Mouse (Mus musculus): ENCODE measurements at regions not wholly inside any gene's neighbourhood (a gene's known extent, or its start where the extent isn't known, plus 50 kb on each side); places are given as distances from the start of the nearest gene placed in this dataset.

DNA sequence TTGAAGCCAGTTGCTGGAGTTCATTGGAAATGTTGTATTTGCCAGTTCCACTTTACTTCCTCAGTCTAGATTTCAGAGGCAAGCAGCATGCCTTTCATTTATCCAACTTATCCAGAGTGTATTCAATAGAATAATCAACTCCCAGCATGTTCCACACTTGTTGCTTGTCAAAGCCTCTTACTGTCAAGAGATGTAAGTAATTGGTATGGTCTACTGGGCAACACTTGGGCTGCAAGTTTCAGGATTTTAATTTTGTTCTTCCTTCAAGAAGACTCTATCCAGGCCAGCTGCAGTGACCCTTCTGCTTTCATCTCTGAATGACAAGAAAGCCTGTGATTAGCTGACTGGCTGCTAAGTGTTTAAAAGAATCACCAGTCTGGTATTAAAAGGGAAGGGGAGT, 3131.6 kb upstream of the Lrrc6 start:
- DNase-seq (ENCODE audit: low spot score) = no peak

- DNase-seq (ENCODE audit: low spot score) = no peak
These were observed 3117.3 kb upstream of the Lrrc6 start for GRCm38 (mm10) chr15:69617998-69618397.

DNA sequence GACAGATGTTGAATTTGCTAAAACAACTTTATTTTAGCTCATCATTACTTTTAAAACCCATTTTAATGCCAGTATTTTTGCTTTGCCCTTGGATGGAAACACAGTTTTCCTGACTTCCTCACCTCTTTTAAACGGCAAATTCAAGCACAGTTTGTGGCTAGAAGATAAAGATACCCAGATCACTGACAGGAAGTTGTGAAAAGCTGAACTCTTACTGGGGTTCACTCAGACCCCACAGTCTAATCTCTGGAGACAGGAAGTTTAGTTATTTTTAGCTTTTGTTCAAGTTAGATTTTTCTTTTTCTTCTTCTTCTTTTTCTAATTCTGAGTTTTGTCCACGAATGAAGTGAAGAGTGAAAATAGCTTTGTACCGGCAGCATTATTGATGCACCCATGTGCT, 3113.3 kb upstream of the Lrrc6 start:
- DNase-seq (ENCODE audit: low spot score) = no peak

GRCm38 (mm10) chr15:69591219-69592006, 3090.7 kb upstream of the Lrrc6 start:
- no peak for DNase-seq (ENCODE audit: low spot score)

DNA sequence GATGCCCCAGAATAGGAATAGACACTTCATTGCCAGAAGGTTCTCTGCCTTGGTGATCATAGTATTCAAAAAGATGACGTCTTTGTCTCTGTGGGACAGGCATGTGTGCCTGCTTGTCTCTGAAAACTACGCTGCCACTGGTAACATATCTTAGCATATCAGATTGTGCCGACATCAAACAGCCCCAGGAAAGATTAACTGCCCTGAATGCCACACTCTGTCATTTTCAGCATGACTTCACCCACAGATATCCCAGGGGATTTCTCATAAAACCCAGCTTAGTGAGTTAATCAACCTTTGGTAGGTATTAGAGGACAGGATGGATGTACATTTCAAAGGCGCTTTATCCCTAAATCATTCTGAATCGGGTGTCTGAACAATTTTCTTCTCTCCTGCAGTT, 3087.4 kb upstream of the Lrrc6 start:
- DNase-seq (ENCODE audit: low spot score) = no peak

DNA sequence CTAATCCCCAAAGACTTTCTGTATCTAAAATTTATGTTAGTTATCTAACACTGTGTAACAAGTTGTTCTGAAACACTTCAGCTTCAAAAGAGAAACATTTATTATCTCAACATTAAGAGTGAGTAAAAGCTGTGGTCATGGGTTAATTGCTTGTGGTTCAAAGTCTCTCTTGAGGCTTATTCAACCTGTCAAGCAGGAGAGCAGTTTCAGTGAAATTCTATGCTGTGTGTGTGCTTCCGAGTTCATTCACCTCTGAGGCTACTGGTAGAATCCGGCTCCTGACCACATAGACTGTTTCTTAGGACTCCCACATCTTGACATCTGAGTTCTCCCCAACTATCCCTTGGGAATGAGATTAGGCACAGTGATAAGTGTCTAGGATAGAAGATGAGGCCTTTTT, 3076.0 kb upstream of the Lrrc6 start:
- DNase-seq (ENCODE audit: low spot score) = no peak

DNA sequence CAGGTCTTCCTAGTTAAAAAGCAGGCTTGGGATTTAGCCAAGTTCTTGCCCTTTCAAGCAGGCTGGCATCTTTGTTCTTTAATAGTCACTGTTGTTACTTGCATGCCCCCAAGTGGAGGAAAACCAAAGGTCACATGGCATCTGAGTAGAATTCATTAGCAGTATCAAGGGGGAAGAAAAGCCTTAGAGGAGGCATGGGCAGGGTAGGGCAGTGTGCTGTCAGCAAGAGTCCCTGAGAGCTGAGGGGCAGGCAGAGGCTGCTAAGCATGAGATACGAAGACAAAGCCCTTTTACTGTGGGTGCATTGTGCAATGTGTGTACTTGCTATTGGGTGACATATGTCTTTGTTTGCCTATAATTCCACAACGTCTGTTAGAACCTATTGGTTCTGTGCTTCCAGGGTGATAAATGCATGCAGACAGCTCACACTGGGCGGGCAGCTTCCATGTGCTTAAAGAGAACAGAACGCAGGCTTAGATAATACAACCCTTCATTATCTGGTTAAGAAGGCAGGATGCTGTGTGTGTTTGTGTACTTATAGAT, 3075.0 kb upstream of the Lrrc6 start:
- peak; percentile 10 for DNase-seq (ENCODE audit: low spot score)

- peak; percentile 27 for DNase-seq (ENCODE audit: low spot score)
These were observed 3053.5 kb upstream of the Lrrc6 start for GRCm38 (mm10) chr15:69554171-69554570.

DNA sequence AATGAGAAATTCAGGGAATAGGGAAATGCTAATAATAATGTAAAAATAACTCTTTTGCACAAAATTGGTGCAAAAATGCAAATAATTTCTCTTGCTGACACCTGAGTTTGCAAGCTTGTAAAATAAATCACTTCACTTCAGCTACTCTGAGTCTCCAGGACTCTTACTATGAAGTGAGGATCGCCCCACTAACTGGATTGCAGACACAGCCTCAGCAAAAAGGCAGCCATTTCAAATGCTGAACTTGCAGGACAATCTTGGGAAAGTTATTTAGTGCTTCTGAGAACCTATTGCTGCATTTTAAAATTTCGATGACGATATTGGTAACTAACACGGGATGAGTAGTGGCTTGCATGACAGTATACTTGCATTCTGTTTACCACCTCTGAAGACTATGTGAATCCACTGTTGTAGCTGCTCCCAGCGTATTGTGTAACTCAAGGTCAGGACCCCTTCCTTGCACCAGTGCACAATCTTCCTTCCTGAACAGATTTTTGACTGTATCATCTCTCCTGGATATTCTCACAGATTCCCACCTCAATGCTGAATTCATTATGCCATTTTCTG, 3051.4 kb upstream of the Lrrc6 start:
- no peak for DNase-seq (ENCODE audit: low spot score)

- DNase-seq (ENCODE audit: low spot score) = no peak
These were observed 3050.3 kb upstream of the Lrrc6 start for GRCm38 (mm10) chr15:69551012-69551411.

GRCm38 (mm10) chr15:69526441-69527094, 3025.9 kb upstream of the Lrrc6 start:
- DNase-seq (ENCODE audit: low spot score) = no peak

GRCm38 (mm10) chr15:69484421-69485074, 2983.8 kb upstream of the Lrrc6 start:
- DNase-seq (ENCODE audit: low spot score) = no peak

DNA sequence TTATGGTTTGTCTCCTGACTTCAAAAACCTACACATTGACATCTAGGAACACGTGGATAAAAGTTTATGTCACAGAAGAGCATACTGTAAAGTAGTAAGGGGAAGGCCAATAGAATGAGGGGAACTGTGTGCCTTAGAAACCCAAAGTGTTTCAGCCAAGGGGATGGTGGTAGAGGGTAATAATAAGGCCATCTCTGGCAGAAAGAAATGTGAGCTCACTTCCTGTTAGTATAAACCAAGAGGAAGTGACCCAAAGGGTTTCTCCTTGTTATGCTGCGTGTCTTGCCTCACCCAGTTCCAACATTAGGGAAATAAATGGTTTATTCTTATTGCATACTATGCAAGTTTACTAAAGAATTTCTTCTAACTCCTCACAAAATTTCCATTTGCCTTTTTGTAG, 2982.4 kb upstream of the Lrrc6 start:
- DNase-seq (ENCODE audit: low spot score) = no peak

GRCm38 (mm10) chr15:69481087-69481486, 2980.4 kb upstream of the Lrrc6 start:
- no peak for DNase-seq (ENCODE audit: low spot score)

GRCm38 (mm10) chr15:69477050-69477449, 2976.3 kb upstream of the Lrrc6 start:
- DNase-seq (ENCODE audit: low spot score) = no peak

DNA sequence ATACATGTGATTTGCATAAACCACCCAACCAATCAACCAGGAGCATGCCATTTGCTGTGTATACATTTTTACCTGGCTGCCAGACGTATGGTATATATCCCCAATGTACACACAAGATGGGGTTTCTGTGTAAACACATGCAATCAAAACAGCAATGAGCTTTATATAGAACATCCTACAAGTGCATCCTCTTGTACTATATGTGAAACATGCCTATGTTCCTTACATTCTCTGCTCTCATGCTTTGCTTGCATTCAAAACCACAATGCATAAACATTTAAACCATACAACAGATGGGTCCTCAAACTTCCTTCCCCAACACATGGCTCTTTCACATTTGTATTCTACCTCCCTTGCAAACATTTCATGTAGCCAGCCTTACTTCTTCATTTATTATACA, 2968.9 kb upstream of the Lrrc6 start:
- no peak for DNase-seq (ENCODE audit: low spot score)

DNA sequence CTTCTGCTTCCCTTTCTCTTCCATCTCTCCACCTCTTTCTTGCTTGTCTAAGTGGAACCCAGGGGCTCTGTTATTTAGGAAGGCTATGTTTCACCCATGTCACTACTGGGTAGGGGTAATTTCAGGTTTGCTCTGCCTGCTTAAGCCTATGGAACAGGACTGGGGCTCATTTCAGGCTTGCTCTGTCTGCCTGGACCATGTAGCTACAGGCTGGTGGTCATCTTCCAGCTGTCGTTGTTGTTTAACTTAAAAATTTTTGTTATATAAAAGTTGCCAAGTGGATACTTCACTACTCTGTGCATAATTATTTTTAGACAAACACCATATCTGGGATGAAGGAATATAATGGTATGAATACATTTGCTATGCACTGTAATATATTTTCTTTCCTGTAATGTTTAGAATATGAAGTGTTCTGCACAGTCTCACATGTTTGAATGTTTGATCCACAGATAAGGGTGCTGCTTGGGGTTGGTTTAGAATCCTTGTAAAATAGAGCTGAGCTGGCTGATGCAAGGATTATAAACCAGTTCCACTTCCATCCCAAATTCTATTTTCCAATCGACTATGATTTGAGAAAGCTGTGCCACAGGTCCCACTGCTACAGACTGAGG, 2960.0 kb upstream of the Lrrc6 start:
- DNase-seq (ENCODE audit: low spot score) = no peak

GRCm38 (mm10) chr15:69457473-69457872, 2956.8 kb upstream of the Lrrc6 start:
- no peak for DNase-seq (ENCODE audit: low spot score)

GRCm38 (mm10) chr15:69456191-69456770, 2955.6 kb upstream of the Lrrc6 start:
- no peak for DNase-seq (ENCODE audit: low spot score)

GRCm38 (mm10) chr15:69441008-69441407, 2940.3 kb upstream of the Lrrc6 start:
- DNase-seq (ENCODE audit: low spot score) = no peak

GRCm38 (mm10) chr15:69413531-69414011, 2912.9 kb upstream of the Lrrc6 start:
- DNase-seq (ENCODE audit: low spot score) = peak; percentile 21

DNA sequence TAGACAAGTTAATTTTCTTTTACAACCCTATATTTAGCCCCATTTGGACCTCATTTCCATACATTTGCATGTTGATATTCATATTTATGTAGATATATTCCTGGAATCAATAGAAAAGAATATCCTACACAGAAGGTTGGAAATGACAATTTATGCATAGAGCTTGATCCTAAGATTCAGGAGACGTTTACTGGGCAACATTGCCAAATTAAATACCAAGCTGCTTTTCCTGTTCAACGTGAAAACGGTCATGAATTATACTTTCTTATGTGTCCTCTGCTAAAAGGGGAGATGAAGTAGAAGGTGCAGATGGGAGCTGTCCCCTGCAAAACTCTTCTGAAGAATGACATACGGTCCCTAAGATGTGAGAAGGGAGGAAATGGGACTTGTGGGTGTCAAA, 2888.9 kb upstream of the Lrrc6 start:
- no peak for DNase-seq (ENCODE audit: low spot score)

All from layer of hippocampus, adult 11-12 months (tissue).